Mouse (Mus musculus) hindbrain, embryonic 16.5 days (tissue): ENCODE measurements around the gene Pde8a. TPM values are rescaled to one million over a fixed set of nuclear protein-coding genes. Genes with fewer than 3 reads are reported as not detected.

ENCODE experiments used
- ATAC-seq: fragments of 200-750 bp; cut with Nextera tagmentation; 2 replicates; pipeline ENCODE4 v1.8.0; 2017; ENCODE audit warnings: moderate TSS enrichment, moderate library complexity
- H3K27ac ChIP-seq: fragments of 300-500 bp; sonication (generic); 2 replicates; pipeline ENCODE4 v1.5.1; 2014; ENCODE audit warnings: low read depth, mild to moderate bottlenecking, control low read depth, low read length, moderate library complexity
- H3K27me3 ChIP-seq: fragments of 300-500 bp; sonication (generic); replicated peaks from 2 replicates; pipeline ENCODE4 v1.6.1; 2014; ENCODE audit warnings: low read length; ENCODE audit not compliant: control insufficient read depth, insufficient read depth
- H3K36me3 ChIP-seq: fragments of 300-500 bp; sonication (generic); 2 replicates; pipeline ENCODE4 v1.6.1; 2014; ENCODE audit warnings: mild to moderate bottlenecking, low read length, moderate library complexity, mixed read lengths; ENCODE audit not compliant: control insufficient read depth, insufficient read depth
- H3K4me1 ChIP-seq: fragments of 300-500 bp; sonication (generic); 2 replicates; pipeline ENCODE4 v1.6.1; 2014; ENCODE audit warnings: low read depth, low read length; ENCODE audit not compliant: control insufficient read depth, insufficient read depth
- H3K4me2 ChIP-seq: fragments of 300-500 bp; sonication (generic); 2 replicates; pipeline ENCODE4 v1.6.1; 2014; ENCODE audit warnings: mild to moderate bottlenecking, low read length, control low read depth, moderate library complexity
- H3K4me3 ChIP-seq: fragments of 300-500 bp; sonication (generic); 2 replicates; pipeline ENCODE4 v1.5.1; 2014; ENCODE audit warnings: mild to moderate bottlenecking, low read length, control low read depth, moderate library complexity
- H3K9ac ChIP-seq: fragments of 300-500 bp; sonication (generic); 2 replicates; pipeline ENCODE4 v1.6.1; 2014; ENCODE audit warnings: low read depth, mild to moderate bottlenecking, control low read depth, low read length, moderate library complexity
- H3K9me3 ChIP-seq: fragments of 300-500 bp; sonication (generic); 2 replicates; pipeline ENCODE4 v1.6.1; 2014; ENCODE audit warnings: mild to moderate bottlenecking, low read length, moderate library complexity; ENCODE audit not compliant: control insufficient read depth
- WGBS: fragments of 180-500 bp; shearing (Covaris S2); extraction: QIAGEN DNeasy Blood & Tissue Kit; methylation state at CpG from one replicate; pipeline ENCODE4 v1.1.7; 2014; 5-methylcytosine and 5-hydroxymethylcytosine counted together
- polyA plus RNA-seq: library from polyadenylated mRNA; unstranded; fragments of >200 nt; fragmentation: Nextera tagmentation; extraction: Ambion mirVana; gene quantifications from 2 replicates; pipeline ENCODE4 v1.2.1, GENCODE M21; 2015

Pde8a gene
- polyA plus RNA-seq, 1 experiment from 2014 or later: 1.2 TPM

DNA sequence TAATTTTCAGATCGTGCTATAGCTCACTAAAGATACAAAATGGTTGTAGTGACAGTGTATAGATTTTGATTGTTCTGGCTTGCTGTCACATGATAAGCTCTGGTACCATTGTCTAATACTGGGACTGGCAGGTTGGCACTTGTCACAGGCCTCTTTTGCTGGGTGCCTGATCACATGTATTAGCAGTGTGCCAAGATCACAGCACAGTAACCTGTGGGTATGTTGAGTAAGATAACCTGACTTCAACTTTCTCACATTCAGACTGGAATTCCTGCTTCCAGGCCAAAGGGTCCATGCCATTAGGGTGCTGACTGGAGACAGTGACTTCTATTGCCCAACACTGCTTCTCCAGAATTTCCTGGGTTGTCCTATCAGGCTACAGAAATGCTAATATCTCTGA is 97.7 kb downstream of the Pde8a start:
- Histone ChIP-seq H3K27ac (no peak overlapping the region), H3K36me3 (no peaks in the 10 kb centered on the region), H3K4me1 (no peaks in the 10 kb centered on the region), H3K27me3 (no peaks in the 10 kb centered on the region), H3K9me3 (no peaks in the 10 kb centered on the region), H3K9ac (no peak overlapping the region), H3K4me3 (no peak overlapping the region), H3K4me2 (no peak overlapping the region)
- ATAC-seq: no peak
- WGBS: 83% methylated on average over 1 of the region's 1 CpGs

DNA sequence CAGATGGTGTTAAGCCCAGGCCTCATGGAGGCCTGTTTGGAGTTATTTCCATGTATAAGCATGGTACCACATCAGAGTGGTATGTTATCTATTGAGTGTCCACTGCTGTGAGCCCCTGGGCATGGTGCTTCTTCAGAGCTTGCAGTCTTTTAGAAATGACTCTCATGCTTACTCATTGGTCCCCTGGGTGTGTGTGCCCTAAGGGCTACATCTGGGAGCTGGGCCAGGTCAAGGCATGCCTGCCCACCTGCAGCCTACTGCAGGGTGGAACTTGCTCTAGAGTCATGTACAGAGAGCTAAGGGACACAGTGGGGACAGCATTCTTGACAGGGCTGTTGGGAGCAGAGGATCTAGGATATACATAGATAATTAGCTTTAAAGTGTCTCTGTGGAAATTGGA is 98.2 kb downstream of the Pde8a start:
- no peaks in the 10 kb centered on the region for H3K36me3 ChIP-seq
- H3K27ac ChIP-seq: no peak overlapping the region
- no peak overlapping the region for H3K9ac ChIP-seq
- H3K4me2 ChIP-seq: no peak overlapping the region
- H3K4me1 ChIP-seq: no peaks in the 10 kb centered on the region
- H3K9me3 ChIP-seq: no peaks in the 10 kb centered on the region
- no peak overlapping the region for H3K4me3 ChIP-seq
- ATAC-seq: no peak
- no peaks in the 10 kb centered on the region for H3K27me3 ChIP-seq

DNA sequence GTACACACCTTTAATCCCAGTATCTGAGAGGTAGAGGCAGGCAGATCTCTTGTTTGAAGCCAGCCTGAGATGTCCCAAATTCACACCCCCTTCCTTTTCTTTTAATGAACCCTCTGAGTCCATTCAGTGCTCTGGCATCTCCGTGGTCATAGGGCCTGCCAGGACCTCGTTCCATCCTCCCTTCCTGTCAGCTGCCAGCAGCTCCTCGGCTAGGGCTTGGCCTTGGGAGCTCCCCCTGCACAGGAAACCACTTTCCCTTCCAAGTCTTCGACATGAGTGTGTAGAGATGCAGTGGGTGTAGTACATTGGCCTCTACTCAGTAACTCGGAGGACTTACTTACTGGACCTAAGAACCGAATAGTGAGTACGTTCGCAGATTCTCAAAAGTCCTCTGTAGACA is 102.2 kb downstream of the Pde8a start:
- Histone ChIP-seq H3K27ac (no peak overlapping the region), H3K36me3 (no peaks in the 10 kb centered on the region), H3K9ac (no peak overlapping the region), H3K27me3 (no peaks in the 10 kb centered on the region), H3K9me3 (no peaks in the 10 kb centered on the region), H3K4me1 (no peaks in the 10 kb centered on the region), H3K4me3 (no peak overlapping the region), H3K4me2 (no peak overlapping the region)
- no peak for ATAC-seq
- WGBS: 80% methylated on average over 8 of the region's 8 CpGs

DNA sequence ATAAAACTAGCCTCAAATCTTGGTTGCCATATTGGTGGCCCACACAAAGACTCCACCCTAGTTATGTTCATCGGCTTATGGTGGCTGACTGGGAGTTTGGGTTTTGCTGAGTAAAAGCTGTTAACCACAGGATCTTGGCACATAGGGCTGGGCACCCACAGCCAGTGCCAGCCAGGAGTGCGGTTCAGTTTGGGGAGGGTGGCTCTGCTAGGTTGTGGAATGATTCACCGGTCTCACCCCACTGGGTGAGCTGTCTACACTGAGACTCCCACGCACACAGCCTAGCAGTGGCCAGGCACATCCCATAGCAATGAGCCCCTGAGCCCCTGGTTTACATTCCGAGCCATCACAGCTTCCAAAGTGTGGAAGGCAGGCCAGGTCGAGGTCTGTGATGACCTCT is 106.4 kb downstream of the Pde8a start:
- WGBS: 92% methylated on average over 6 of the region's 6 CpGs

DNA sequence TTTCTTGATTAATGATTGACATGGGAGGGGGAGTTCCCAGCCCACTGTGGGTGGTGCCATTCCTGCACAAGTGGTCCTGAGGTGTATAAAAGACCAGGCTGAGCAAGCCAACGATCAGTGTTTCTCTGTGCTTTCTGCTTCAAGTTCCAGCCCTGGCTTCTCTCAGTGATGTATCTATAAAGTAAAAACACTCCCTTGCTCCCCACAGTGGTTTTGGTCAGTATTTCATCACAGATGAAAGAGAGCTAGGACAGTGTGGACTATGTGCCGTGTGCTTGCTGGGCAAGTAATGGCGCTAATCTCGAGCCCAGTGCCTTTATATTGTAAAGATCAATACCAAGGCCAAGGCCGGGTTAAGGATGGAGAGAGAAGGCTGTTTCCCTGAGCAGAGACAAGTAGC is 108.4 kb downstream of the Pde8a start:
- ATAC-seq: peak; percentile 65

More for the DNA sequence above, 106.4 kb downstream of the Pde8a start:
- ATAC-seq: no peak
- Histone ChIP-seq H3K27ac (no peak overlapping the region), H3K9ac (no peak overlapping the region), H3K27me3 (no peaks in the 10 kb centered on the region), H3K4me3 (no peak overlapping the region), H3K4me2 (no peak overlapping the region), H3K4me1 (no peaks in the 10 kb centered on the region), H3K36me3 (no peaks in the 10 kb centered on the region), H3K9me3 (no peaks in the 10 kb centered on the region)

DNA sequence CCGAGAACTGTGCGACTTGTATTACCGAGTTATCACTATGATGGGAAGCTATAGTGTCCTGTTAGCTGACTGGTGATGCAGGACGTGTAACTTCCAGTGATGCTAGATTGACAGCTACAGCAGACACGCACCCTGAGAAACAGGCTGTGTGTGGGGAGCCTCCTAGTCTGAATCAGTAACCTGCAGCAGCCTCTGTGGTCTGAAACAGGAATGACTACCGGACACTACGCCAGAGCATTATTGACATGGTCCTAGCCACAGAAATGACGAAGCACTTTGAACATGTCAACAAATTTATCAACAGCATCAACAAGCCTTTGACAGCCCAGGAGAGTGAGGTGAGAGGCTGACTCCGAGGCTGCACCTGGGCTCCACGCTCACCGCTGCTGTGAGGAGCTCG is 112.6 kb downstream of the Pde8a start:
- no peaks in the 10 kb centered on the region for H3K36me3 ChIP-seq
- H3K27ac ChIP-seq: no peak overlapping the region
- no peak overlapping the region for H3K4me2 ChIP-seq
- WGBS: 90% methylated on average over 12 of the region's 12 CpGs
- H3K27me3 ChIP-seq: no peaks in the 10 kb centered on the region
- H3K4me1 ChIP-seq: no peaks in the 10 kb centered on the region
- no peak overlapping the region for H3K4me3 ChIP-seq
- no peaks in the 10 kb centered on the region for H3K9me3 ChIP-seq
- ATAC-seq: no peak
- H3K9ac ChIP-seq: no peak overlapping the region

More for the DNA sequence above, 108.4 kb downstream of the Pde8a start:
- Histone ChIP-seq H3K27ac (no peak overlapping the region), H3K4me2 (no peak overlapping the region), H3K4me3 (no peak overlapping the region), H3K9me3 (no peaks in the 10 kb centered on the region), H3K9ac (no peak overlapping the region), H3K36me3 (no peaks in the 10 kb centered on the region), H3K4me1 (no peaks in the 10 kb centered on the region), H3K27me3 (no peaks in the 10 kb centered on the region)
- WGBS: 74% methylated on average over 5 of the region's 5 CpGs

DNA sequence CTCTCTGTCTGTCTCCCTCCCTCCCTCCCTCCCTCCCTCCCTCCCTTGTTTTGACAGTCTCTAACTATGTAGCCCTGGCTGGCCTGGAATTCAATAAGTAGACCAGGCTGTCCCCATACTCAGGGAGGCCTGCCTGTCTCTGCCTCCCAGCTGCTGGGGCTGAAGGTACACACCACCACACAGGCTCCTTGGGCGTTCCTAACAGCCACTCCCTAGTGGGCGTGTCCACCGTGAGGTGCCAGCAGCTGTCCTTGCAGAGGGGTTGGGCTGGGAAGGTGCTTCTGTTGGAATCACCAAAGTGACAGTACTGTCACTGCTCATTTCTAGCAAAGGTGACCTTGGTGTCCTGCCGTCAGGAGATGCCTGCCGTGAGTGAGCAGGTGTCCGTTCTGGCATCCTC is 113.5 kb downstream of the Pde8a start:
- Histone ChIP-seq H3K4me1 (no peaks in the 10 kb centered on the region), H3K9ac (no peak overlapping the region), H3K4me3 (no peak overlapping the region), H3K27ac (no peak overlapping the region), H3K36me3 (no peaks in the 10 kb centered on the region), H3K9me3 (no peaks in the 10 kb centered on the region), H3K4me2 (no peak overlapping the region), H3K27me3 (no peaks in the 10 kb centered on the region)
- 85% methylated on average over 6 of the region's 6 CpGs for WGBS
- ATAC-seq: no peak

DNA sequence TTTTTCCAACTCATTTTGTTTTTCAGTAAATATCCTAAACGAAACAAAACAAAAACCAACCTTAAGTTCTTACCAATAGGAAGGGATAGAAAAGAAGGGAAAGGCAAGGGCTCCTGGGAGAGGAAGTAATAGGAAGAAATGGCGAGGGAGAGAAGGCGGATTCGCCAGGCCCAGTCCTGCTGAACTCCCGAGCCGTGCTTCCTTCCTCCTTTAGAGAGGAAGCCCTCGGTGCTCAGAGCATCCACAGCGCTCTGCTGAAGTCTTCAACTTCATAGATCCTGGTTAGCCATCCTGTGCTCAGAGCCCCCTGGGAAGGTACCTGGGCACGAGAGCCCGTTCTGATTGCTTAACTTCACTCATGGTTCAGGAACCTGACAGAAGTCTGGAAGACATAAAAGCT is 114.3 kb downstream of the Pde8a start:
- no peak overlapping the region for H3K27ac ChIP-seq
- no peaks in the 10 kb centered on the region for H3K27me3 ChIP-seq
- no peaks in the 10 kb centered on the region for H3K36me3 ChIP-seq
- no peak overlapping the region for H3K4me3 ChIP-seq
- H3K4me1 ChIP-seq: no peaks in the 10 kb centered on the region
- H3K4me2 ChIP-seq: no peak overlapping the region
- WGBS: 88% methylated on average over 10 of the region's 10 CpGs
- no peak for ATAC-seq
- no peaks in the 10 kb centered on the region for H3K9me3 ChIP-seq
- no peak overlapping the region for H3K9ac ChIP-seq

DNA sequence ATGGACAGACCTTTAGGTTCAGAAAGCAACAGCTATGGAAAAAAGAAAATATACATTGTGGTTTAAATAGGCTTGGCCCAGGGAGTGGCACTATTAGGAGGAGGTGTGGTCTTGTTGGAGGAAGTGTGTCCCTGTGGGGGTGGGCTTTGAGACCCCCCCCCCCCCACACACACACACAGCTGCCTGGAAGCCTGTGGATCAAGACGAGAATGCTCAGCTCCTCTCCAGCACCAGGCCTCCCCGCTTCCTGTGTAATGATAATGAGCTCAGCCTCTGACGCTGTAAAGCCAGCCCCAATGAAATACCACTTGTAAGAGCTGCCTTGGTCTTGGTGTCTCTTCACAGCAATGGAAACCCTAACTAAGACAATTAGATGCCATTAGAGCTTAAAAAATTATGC is 117.4 kb downstream of the Pde8a start:
- no peak overlapping the region for H3K4me3 ChIP-seq
- H3K4me1 ChIP-seq: no peaks in the 10 kb centered on the region
- H3K27me3 ChIP-seq: no peaks in the 10 kb centered on the region
- no peak for ATAC-seq
- no peak overlapping the region for H3K4me2 ChIP-seq
- H3K9me3 ChIP-seq: no peaks in the 10 kb centered on the region
- H3K36me3 ChIP-seq: no peaks in the 10 kb centered on the region
- WGBS: 5% methylated on average over 3 of the region's 3 CpGs
- no peak overlapping the region for H3K9ac ChIP-seq
- no peak overlapping the region for H3K27ac ChIP-seq

DNA sequence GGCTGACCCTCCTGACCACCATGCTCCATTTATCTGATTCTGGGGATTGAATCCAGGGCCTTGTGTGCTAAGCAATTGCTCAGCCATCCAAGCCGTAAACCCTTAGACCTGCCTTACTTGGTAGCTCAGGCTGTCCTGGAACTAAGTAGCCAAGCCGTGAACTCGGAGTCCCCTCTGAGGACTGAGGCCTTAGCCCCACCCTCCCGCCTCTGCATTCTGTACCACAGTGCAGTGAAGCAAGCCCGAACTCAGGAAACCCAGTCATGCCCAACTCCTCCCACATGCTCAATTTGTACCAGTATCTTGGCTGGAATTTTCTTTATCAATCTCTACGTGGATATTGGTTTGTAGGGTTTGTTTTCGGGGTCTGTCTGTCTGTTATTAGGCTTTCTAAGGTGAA is 118.5 kb downstream of the Pde8a start:
- no peaks in the 10 kb centered on the region for H3K9me3 ChIP-seq
- no peak overlapping the region for H3K27ac ChIP-seq
- 78% methylated on average over 7 of the region's 7 CpGs for WGBS
- no peak for ATAC-seq
- H3K27me3 ChIP-seq: no peaks in the 10 kb centered on the region
- H3K36me3 ChIP-seq: no peaks in the 10 kb centered on the region
- H3K4me1 ChIP-seq: peaks cover 4% of the 10 kb centered on the region
- H3K4me3 ChIP-seq: no peak overlapping the region
- H3K9ac ChIP-seq: no peak overlapping the region
- H3K4me2 ChIP-seq: no peak overlapping the region
